Mouse (Mus musculus): Measurements from ENCODE around the gene Gm10972.

- TF ChIP-seq CTCF (IDR thresholded peaks at IDR 0.05; ENCODE audit: control insufficient read depth, insufficient read depth, insufficient replicate concordance, low read depth, low read length) (no peak), POLR2A (IDR thresholded peaks at IDR 0.05; ENCODE audit: control insufficient read depth, low read depth, low read length) (no peak)
Measured at GRCm38 (mm10) chr3:94679351-94679841, 36.5 kb downstream of the Gm10972 start.
